Mouse (Mus musculus) cortical plate, adult 2 months (tissue): Measurements from ENCODE around the gene Nlrp2. TPM values are rescaled to one million over a fixed set of nuclear protein-coding genes. Genes with fewer than 3 reads are reported as not detected.

Experiments used
- H3K27ac ChIP-seq: fragments of 200-500 bp; 2 replicates; pipeline ENCODE4 v1.5.1; 2012; ENCODE audit warnings: low read length, control low read depth, inconsistent platforms; ENCODE audit not compliant: insufficient read depth
- H3K4me1 ChIP-seq: fragments of 200-500 bp; 2 replicates; pipeline ENCODE4 v1.6.1; 2011; ENCODE audit warnings: low read length; ENCODE audit not compliant: control insufficient read depth, insufficient read depth
- H3K4me3 ChIP-seq: fragments of 200-500 bp; 2 replicates; pipeline ENCODE4 v1.5.1; 2011; ENCODE audit warnings: mild to moderate bottlenecking, low read length, control low read depth; ENCODE audit not compliant: insufficient read depth
- CTCF ChIP-seq: fragments of 200-500 bp; IDR thresholded peaks from 2 replicates; pipeline ENCODE4 v1.5.1; 2011; ENCODE audit warnings: mild to moderate bottlenecking, control low read depth, low read length; ENCODE audit not compliant: insufficient read depth; ENCODE audit errors: extremely low read depth
- POLR2A ChIP-seq: fragments of 200-500 bp; IDR thresholded peaks from 2 replicates; pipeline ENCODE4 v1.6.1; 2011; ENCODE audit warnings: mild to moderate bottlenecking, low read length, control low read depth; ENCODE audit not compliant: insufficient read depth; ENCODE audit errors: extremely low read depth
- polyA plus RNA-seq: library from polyadenylated mRNA; depleted of rRNA; stranded (reverse); fragments of >200 nt; gene quantifications from 2 replicates; pipeline ENCODE4 v1.2.3, GENCODE M21; 2012; rRNA removed

Gene Nlrp2
- polyA plus RNA-seq: not detected in 2 replicates

DNA sequence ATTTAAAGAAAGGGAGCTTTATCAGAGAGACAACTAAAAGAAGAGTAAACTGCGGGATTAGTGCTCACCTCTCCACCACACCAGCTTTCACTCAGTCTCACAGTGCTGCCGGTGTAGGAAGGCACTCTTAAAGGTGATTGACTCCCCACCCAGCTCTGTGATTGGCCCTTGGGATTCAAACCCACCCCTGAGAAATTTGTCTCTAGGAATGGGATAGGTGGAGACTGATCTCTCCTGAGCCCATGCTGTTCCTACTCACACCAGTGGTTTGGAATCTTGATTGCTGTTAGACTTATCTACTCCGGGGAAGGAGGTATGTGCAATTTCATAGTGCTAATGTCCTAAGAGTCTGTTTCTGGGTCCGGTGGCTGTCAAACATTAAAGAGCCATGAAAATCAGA lies at the start of gene Nlrp2:
Gene Nlrp2 (minus strand): TSS at position 101 of the 400 bp plus-strand sequence.
- no peak for TF ChIP-seq POLR2A
- TF ChIP-seq CTCF: no peak
- H3K27ac ChIP-seq: no peak within 1 kb of the TSS
- no peaks in the 10 kb centered on the region for H3K4me1 ChIP-seq
- H3K4me3 ChIP-seq: no peak within 1 kb of the TSS

- Histone ChIP-seq H3K4me3 (no peak overlapping the region), H3K4me1 (no peaks in the 10 kb centered on the region), H3K27ac (no peak overlapping the region)
- TF ChIP-seq CTCF (no peak), POLR2A (no peak)
These were observed 15.9 kb upstream of the Nlrp2 start for GRCm38 (mm10) chr7:5366724-5367123.

DNA sequence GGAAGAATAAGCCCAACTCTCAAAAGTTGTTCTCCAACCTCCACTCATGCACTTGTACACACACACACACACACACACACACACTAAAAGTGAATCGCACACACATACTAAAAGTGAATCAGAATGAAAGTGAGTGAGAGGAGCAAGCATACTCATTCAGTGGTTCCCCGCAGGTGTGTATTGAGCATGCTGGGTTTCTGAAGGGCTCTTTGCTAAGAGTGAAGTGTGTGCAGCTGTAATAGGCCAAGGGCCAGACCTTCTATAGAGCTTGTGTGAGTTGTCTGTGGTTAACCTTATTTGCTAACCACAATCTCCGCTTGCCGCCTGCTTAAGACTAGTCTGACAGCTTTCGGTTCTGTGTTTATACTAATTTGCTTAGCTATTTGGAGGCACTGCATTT lies 12.8 kb upstream of the Nlrp2 start:
- Histone ChIP-seq H3K4me1 (no peaks in the 10 kb centered on the region), H3K27ac (no peak overlapping the region), H3K4me3 (no peak overlapping the region)
- no peak for TF ChIP-seq POLR2A
- TF ChIP-seq CTCF: no peak

GRCm38 (mm10) chr7:5350237-5350636 lies 598 bp downstream of the Nlrp2 start, which contains the start of gene Gm5065:
Gene Gm5065 (plus strand): TSS chr7:5350537.
- Histone ChIP-seq H3K27ac (no peak within 1 kb of the TSS), H3K4me3 (no peak within 1 kb of the TSS), H3K4me1 (no peaks in the 10 kb centered on the region)
- TF ChIP-seq POLR2A: no peak

DNA sequence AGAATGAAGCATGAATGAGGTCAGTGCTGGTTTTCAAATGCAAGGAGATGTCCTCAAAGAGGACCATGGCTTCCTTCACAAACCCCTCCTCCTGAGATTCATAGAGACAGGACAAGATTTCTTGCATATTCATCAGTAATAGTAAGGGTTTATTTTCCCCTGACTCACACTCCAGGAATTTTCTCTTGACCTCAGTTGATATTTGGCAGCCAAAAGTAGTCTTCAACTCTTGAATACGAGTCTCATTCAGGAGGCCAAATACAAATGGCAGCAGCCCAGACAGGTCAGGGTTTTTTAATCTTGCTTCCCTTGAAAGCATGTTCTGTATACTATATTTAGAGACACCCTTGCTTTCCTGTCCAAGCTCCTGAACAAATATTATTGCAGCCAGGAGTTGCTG lies 23.3 kb downstream of the Nlrp2 start:
- no peak overlapping the region for H3K4me3 ChIP-seq
- H3K4me1 ChIP-seq: no peaks in the 10 kb centered on the region
- TF ChIP-seq POLR2A (no peak), CTCF (no peak)
- no peak overlapping the region for H3K27ac ChIP-seq

GRCm38 (mm10) chr7:5288281-5288680 lies 62.6 kb downstream of the Nlrp2 start:
- H3K27ac ChIP-seq: no peak overlapping the region
- TF ChIP-seq CTCF: no peak
- TF ChIP-seq POLR2A: no peak
- H3K4me1 ChIP-seq: no peaks in the 10 kb centered on the region
- H3K4me3 ChIP-seq: no peak overlapping the region

DNA sequence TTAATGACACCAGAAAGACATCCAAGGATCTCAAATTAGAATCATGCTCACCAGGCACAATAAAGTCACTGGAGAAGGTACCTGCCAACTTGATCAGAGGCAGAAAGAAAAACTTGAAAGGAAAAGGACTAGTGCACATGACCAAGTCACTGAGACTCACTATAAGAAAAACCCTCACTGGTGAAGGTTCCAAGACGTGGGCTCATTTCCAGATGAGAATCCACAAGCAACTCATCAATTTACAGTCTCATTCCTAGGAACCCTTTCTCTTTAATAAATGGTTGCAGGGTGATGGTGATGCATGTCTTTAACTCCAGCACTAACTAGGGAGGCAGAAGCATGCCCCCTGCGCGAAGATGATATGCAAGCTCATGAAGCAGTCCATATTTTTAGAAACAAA lies 87.8 kb downstream of the Nlrp2 start:
- H3K4me3 ChIP-seq: no peak overlapping the region
- H3K27ac ChIP-seq: no peak overlapping the region
- TF ChIP-seq POLR2A (no peak), CTCF (no peak)
- H3K4me1 ChIP-seq: no peaks in the 10 kb centered on the region

Other genes starting within 250 kb of the Nlrp2 start
- not detected in 2 replicates for gene Rfpl4, start 234.1 kb downstream of the Nlrp2 start, polyA plus RNA-seq
- 0.27 and 0.36 TPM in 2 replicates for gene Rasl2-9, start 225.1 kb downstream of the Nlrp2 start, polyA plus RNA-seq
- gene Vmn1r55, start 201.4 kb downstream of the Nlrp2 start, polyA plus RNA-seq: not detected in 2 replicates
- gene Vmn1r56, start 154.3 kb downstream of the Nlrp2 start, polyA plus RNA-seq: not detected in 2 replicates
- gene Vmn1r57, start 132.5 kb downstream of the Nlrp2 start, polyA plus RNA-seq: not detected in 2 replicates
- gene Gm5065, start 498 bp downstream of the Nlrp2 start, polyA plus RNA-seq: not detected in 2 replicates
- not detected in 2 replicates for gene Vmn1r58, start 62.4 kb upstream of the Nlrp2 start, polyA plus RNA-seq
- not detected in 2 replicates for gene Vmn1r59, start 105.7 kb upstream of the Nlrp2 start, polyA plus RNA-seq
- gene Vmn2r28, start 142.9 kb upstream of the Nlrp2 start, polyA plus RNA-seq: not detected in 2 replicates
- not detected in 2 replicates for gene Vmn1r60, start 196.3 kb upstream of the Nlrp2 start, polyA plus RNA-seq